Mouse (Mus musculus) heart, adult 2 months (tissue): ENCODE data around the gene Cacna1d.

Source experiments
- CTCF ChIP-seq: fragments of 200-600 bp; IDR thresholded peaks from 2 replicates; pipeline ENCODE4 v1.8.1; 2022; ENCODE audit warnings: antibody characterized with exemption, mild to moderate bottlenecking, moderate library complexity
- POLR2A ChIP-seq: fragments of 200-500 bp; IDR thresholded peaks from 2 replicates; pipeline ENCODE4 v1.6.1; 2011; ENCODE audit warnings: mild to moderate bottlenecking, low read depth, low read length, control low read depth; ENCODE audit not compliant: insufficient read depth

DNA sequence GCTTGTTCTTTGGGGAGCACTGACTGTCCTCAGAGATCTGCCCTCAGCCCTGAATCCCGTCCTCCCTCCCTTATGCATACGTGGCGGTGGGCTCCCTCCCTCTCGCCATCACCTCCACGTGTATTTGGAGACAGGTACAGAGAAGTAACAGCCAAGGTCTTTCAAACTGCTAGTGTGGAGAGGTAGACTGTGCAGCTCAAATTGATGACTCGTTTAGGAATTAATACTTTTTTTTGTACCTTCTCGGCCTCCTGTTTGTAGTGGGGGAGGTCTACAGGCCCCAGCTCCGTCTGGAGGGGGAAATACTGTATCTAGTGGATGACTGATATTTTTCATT is 137.2 kb downstream of the Cacna1d start:
- no peak for TF ChIP-seq CTCF
- no peak for TF ChIP-seq POLR2A
